Mouse (Mus musculus) spleen, adult 2 months (tissue): ENCODE results near the gene Primpol. TPM values are rescaled to one million over a fixed set of nuclear protein-coding genes. Genes with fewer than 3 reads are reported as not detected.
"Not testable (repeated sequence)": the region's sequence is repeated elsewhere in the genome, so short reads cannot be mapped to it uniquely, and the experiment has no call there.

ENCODE experiments used
- DNase-seq, 2 experiments: peaks; one replicate each; pipeline versions ENCODE4 v3.0.0 to v3.0.0-alpha.2; 2012 to 2021; ENCODE audit warnings: low spot score in 2 of 2, low read depth in 1 of 2
- H3K27ac ChIP-seq: fragments of 200-500 bp; 2 replicates; pipeline ENCODE4 v1.5.1; 2012; ENCODE audit warnings: low read length, inconsistent platforms; ENCODE audit not compliant: insufficient read depth
- H3K27me3 ChIP-seq: fragments of 200-500 bp; 2 replicates; pipeline ENCODE4 v1.6.1; 2012; ENCODE audit warnings: mild to moderate bottlenecking, moderate library complexity, low read length, inconsistent platforms; ENCODE audit not compliant: control insufficient read depth, insufficient read depth
- H3K36me3 ChIP-seq: fragments of 200-500 bp; 2 replicates; pipeline ENCODE4 v1.6.1; 2012; ENCODE audit warnings: mild to moderate bottlenecking, low read length, inconsistent platforms; ENCODE audit not compliant: control insufficient read depth, insufficient read depth
- H3K4me1 ChIP-seq: fragments of 200-500 bp; 2 replicates; pipeline ENCODE4 v1.6.1; 2011; ENCODE audit warnings: inconsistent platforms; ENCODE audit not compliant: control insufficient read depth, insufficient read depth, insufficient read length
- H3K4me3 ChIP-seq: fragments of 200-500 bp; 2 replicates; pipeline ENCODE4 v1.5.1; 2011; ENCODE audit warnings: mild to moderate bottlenecking, inconsistent platforms; ENCODE audit not compliant: insufficient read depth, insufficient read length; ENCODE audit errors: extremely low read depth
- CTCF ChIP-seq: fragments of 200-500 bp; IDR thresholded peaks from 2 replicates; pipeline ENCODE4 v1.5.1; 2011; ENCODE audit warnings: mild to moderate bottlenecking, inconsistent platforms; ENCODE audit not compliant: insufficient read depth, insufficient read length, insufficient replicate concordance; ENCODE audit errors: extremely low read depth
- POLR2A ChIP-seq: fragments of 200-500 bp; IDR thresholded peaks from 2 replicates; pipeline ENCODE4 v1.6.1; 2011; ENCODE audit warnings: low read depth, low read length, inconsistent platforms
- WGBS: fragments of 180-500 bp; shearing (Covaris S2); methylation state at CpG from one replicate; pipeline ENCODE4 v1.1.7; 2018; 5-methylcytosine and 5-hydroxymethylcytosine counted together
- polyA plus RNA-seq: library from polyadenylated mRNA; depleted of rRNA; stranded (reverse); fragments of >200 nt; gene quantifications from 2 replicates; pipeline ENCODE4 v1.2.3, GENCODE M21; 2012

Primpol gene
- polyA plus RNA-seq, 1 experiment: 2.5 TPM

DNA sequence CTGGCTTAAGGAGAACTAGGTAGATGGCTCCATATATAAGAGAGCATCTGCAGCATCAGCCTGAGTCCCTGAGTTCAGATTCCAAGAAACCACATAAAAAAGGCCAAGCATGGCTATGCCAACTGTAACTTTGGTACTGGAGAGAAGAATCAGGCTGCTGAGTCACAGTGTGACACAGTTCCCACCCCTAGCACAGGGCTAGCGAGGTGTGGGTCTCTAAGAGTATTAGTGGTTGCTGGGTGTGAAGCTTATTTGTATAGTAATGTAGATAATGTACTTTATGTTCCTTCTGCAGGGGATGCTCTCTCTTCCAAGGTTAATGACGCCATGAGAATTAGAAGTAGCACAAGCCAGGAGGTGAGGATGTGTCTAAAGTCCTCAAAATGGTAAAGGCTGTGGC is 20.5 kb downstream of the Primpol start:
- Histone ChIP-seq H3K27ac (peak overlapping the region; percentile 5; the same call in 1 of the 2 replicates), H3K27me3 (no peaks in the 10 kb centered on the region), H3K4me1 (peaks cover 6% of the 10 kb centered on the region; the same call in 1 of the 2 replicates), H3K36me3 (peaks cover 9% of the 10 kb centered on the region; the same call in 1 of the 2 replicates), H3K4me3 (no peak overlapping the region)
- WGBS: 95% methylated on average over 2 of the region's 2 CpGs
- TF ChIP-seq CTCF (no peak), POLR2A (no peak)
- no peak for DNase-seq

DNA sequence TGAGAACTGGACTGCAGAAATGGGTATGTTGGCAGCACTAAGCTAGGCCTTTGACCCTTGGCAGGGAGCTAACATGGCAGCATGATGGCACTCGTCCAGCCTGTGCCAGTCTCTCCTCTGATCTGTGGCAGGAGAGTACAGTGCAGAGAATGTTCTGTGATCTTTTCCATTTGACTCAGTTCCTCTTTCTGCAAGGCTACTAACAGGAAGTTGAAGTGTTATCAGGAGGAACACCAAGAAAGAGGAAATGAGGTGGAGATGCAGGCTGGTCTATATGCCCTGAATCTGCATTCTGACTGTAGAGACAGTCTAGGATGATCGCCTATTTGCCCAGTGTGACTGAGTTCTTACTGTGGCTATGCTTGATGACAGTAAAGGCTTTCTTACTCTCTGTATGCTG is 21.4 kb downstream of the Primpol start:
- DNase-seq: peak; percentile 40 to 59
- Histone ChIP-seq H3K4me3 (no peak overlapping the region), H3K27me3 (no peaks in the 10 kb centered on the region), H3K4me1 (peaks cover 6% of the 10 kb centered on the region; the same call in 1 of the 2 replicates), H3K27ac (peak overlapping the region; percentile 91), H3K36me3 (peaks cover 9% of the 10 kb centered on the region; the same call in 1 of the 2 replicates)
- 14% methylated on average over 2 of the region's 2 CpGs for whole genome bisulfite sequencing
- TF ChIP-seq CTCF (no peak), POLR2A (peak; percentile 16; the same call in 1 of the 2 replicates)

DNA sequence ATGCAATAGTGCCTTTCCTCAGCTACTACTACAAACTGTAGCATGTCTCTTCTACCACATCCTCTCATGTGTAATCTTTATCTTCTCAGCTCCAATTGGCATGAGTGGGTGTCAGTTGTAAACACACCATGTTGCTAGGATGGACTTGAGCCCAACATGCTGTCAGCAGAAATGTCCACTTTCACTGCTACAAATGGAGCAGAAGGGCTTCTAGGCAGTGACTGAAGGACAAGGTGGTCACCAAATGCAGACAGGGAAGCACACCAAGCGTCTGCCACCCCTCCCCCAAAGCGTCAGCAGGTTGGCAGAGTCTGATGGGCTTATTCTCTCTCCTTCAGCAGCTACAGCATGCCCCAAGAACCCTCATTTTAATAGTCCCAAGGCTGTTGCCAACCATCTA is 23.2 kb downstream of the Primpol start:
- Histone ChIP-seq H3K27me3 (no peaks in the 10 kb centered on the region), H3K27ac (no peak overlapping the region), H3K36me3 (peaks cover 9% of the 10 kb centered on the region), H3K4me3 (no peak overlapping the region), H3K4me1 (peaks cover 6% of the 10 kb centered on the region; the same call in 1 of the 2 replicates)
- 95% methylated on average over 2 of the region's 2 CpGs for WGBS
- no peak for DNase-seq
- no peak for TF ChIP-seq POLR2A
- TF ChIP-seq CTCF: no peak

DNA sequence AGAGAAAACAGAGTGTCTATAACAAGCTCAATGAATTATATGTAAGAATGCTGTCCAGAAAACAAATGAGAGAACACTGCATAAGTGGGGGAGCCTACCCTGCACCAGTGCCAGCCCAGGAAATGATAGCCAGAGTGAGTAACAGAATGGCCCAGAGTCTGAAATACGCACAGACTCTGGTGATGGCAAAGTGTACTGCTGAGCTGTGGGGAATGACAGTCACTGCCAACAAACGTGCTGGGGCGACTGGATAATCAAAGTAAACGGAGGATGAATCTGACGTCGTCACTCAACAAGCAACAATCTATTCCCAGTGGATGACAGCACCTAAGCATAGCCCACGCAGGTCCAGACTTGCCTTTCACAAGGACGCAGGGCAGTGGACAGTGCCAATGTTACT is 23.9 kb downstream of the Primpol start:
- DNase-seq: no peak
- TF ChIP-seq CTCF (no peak), POLR2A (no peak)
- WGBS: 94% methylated on average over 8 of the region's 8 CpGs
- Histone ChIP-seq H3K27ac (no peak overlapping the region), H3K27me3 (no peaks in the 10 kb centered on the region), H3K4me1 (peaks cover 6% of the 10 kb centered on the region; the same call in 1 of the 2 replicates), H3K4me3 (no peak overlapping the region), H3K36me3 (peaks cover 8% of the 10 kb centered on the region)

DNA sequence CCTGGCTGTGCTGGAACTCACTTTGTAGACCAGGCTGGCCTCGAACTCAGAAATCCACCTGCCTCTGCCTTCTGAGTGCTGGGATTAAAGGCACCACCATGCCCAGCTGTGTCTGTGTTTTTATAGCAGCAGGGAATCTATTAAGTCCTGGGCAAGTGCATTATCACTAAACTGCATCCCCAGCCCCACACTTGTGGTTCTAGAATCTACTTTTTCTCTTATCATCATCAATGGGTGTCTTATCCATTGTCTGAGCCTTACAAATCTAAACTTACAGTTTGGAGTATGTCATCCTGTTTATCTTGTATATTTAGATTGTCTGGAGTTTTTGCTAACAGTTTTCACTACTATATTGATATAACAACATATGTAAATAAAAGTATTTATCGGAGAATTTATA is 28.3 kb downstream of the Primpol start:
- no peaks in the 10 kb centered on the region for H3K27me3 ChIP-seq
- WGBS: 84% methylated on average over 2 of the region's 2 CpGs
- no peak overlapping the region for H3K27ac ChIP-seq
- no peak for DNase-seq
- H3K4me3 ChIP-seq: no peak overlapping the region
- peaks cover 4% of the 10 kb centered on the region for H3K36me3 ChIP-seq
- no peaks in the 10 kb centered on the region for H3K4me1 ChIP-seq
- TF ChIP-seq POLR2A (no peak), CTCF (no peak)

DNA sequence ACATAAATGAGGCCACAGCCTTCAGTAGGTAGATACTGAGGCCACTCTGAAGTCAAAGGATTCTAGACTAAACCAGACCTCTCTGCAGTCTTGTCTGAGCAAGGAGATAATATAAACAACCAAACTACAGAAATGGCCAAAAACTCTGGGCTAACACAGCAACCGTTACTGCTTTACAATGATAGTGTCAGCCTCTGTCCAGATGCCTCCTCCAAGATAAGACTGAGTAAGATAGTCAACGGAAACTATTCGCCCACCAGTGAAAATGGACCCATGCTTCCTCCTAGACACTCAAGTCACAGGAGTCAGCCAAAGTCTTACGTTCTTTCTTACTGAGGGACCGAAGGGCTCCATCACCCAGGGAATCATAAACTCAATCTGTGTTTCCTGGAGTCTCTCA is 29.1 kb downstream of the Primpol start:
- no peak for DNase-seq
- 85% methylated on average over 5 of the region's 5 CpGs for WGBS
- H3K27me3 ChIP-seq: no peaks in the 10 kb centered on the region
- no peak overlapping the region for H3K4me3 ChIP-seq
- no peak overlapping the region for H3K27ac ChIP-seq
- H3K36me3 ChIP-seq: peaks cover 4% of the 10 kb centered on the region
- no peaks in the 10 kb centered on the region for H3K4me1 ChIP-seq
- no peak for TF ChIP-seq POLR2A
- no peak for TF ChIP-seq CTCF

- H3K36me3 ChIP-seq: peaks cover 7% of the 10 kb centered on the region
- TF ChIP-seq CTCF (no peak), POLR2A (no peak)
These were observed 31.4 kb downstream of the Primpol start for GRCm38 (mm10) chr8:46585576-46585975.

GRCm38 (mm10) chr8:46584328-46584727 is 32.7 kb downstream of the Primpol start:
- H3K27ac ChIP-seq, H3K4me3 ChIP-seq, H3K36me3 ChIP-seq, DNase-seq, H3K27me3 ChIP-seq, H3K4me1 ChIP-seq: not testable (repeated sequence)
- 92% methylated on average over 4 of the region's 4 CpGs for WGBS

More at GRCm38 (mm10) chr8:46585576-46585975, 31.4 kb downstream of the Primpol start:
- no peaks in the 10 kb centered on the region for H3K4me1 ChIP-seq
- H3K4me3 ChIP-seq: no peak overlapping the region
- no peak overlapping the region for H3K27ac ChIP-seq
- DNase-seq: no peak
- 74% methylated on average over 3 of the region's 3 CpGs for WGBS
- no peaks in the 10 kb centered on the region for H3K27me3 ChIP-seq
